Mouse (Mus musculus) kidney, adult 2 months (tissue): ENCODE data around the gene Foxf1.

Source experiments
- CTCF ChIP-seq: fragments of 200-500 bp; conservative IDR thresholded peaks from 2 replicates; pipeline ENCODE4 v1.5.1; 2011; ENCODE audit warnings: low read depth, mild to moderate bottlenecking, control low read depth, low read length, moderate library complexity, mixed read lengths; ENCODE audit not compliant: insufficient read depth, insufficient read length
- POLR2A ChIP-seq: fragments of 200-500 bp; IDR thresholded peaks from one replicate; pipeline ENCODE4 v1.6.1; 2011; ENCODE audit warnings: low read depth, low read length, control low read depth

GRCm38 (mm10) chr8:121118634-121119420, 34.6 kb downstream of the Foxf1 start:
- TF ChIP-seq CTCF (no peak), POLR2A (no peak)
